Mouse (Mus musculus): ENCODE data around the gene Cdc14b. TPM values are rescaled to one million over a fixed set of nuclear protein-coding genes. Genes with fewer than 3 reads are reported as not detected.
"Not testable (repeated sequence)": the region's sequence is repeated elsewhere in the genome, so short reads cannot be mapped to it uniquely, and the experiment has no call there.

Cdc14b gene
- total RNA-seq, 2 experiments from 2014 or later, result 2.3 to 2.7 TPM

DNA sequence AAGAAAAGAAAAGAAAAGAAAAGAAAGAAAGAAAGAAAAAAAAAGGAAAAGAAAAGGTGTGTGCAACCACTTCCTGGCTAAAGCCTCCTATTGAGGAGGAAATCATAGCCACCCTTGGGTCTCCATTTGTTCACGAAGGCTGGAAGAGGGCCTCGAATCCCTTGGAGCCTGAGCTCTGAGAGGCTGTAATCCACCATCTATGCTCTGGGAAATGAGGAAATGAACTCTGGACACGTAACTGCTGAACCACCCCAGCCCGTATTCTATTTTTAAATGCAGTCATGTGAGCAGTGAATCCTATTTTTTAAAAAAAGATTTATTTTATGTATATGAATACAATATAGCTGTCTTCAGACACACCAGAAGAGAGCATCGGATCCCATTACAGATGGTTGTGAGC is 5.8 kb upstream of the Cdc14b start:
- intact Hi-C loops (cut with DNase I), result no loop called here

DNA sequence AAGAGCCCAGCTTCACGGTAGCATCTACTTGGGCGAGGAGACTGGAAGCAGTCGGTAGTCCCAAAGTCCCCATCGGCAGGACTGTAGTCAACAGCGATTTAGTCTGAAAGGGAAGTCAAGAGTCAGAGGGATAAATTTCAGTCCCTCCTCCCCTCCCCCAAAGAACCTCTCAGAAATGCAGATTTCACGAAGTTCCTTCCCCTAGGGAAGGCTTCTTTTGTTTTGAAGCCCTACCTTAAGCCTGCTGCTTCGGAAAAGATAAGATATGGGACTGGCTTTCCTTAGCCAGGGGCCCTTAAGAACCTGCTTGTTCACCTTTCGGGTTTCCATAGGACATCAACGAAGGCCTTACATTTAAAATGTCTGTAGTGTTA is 651 bp upstream of the Cdc14b start:
- DNase-seq, result no peak
- intact Hi-C loops (cut with DNase I), result no loop called here

More for the DNA sequence above, 5.8 kb upstream of the Cdc14b start:
- no peak for DNase-seq

DNA sequence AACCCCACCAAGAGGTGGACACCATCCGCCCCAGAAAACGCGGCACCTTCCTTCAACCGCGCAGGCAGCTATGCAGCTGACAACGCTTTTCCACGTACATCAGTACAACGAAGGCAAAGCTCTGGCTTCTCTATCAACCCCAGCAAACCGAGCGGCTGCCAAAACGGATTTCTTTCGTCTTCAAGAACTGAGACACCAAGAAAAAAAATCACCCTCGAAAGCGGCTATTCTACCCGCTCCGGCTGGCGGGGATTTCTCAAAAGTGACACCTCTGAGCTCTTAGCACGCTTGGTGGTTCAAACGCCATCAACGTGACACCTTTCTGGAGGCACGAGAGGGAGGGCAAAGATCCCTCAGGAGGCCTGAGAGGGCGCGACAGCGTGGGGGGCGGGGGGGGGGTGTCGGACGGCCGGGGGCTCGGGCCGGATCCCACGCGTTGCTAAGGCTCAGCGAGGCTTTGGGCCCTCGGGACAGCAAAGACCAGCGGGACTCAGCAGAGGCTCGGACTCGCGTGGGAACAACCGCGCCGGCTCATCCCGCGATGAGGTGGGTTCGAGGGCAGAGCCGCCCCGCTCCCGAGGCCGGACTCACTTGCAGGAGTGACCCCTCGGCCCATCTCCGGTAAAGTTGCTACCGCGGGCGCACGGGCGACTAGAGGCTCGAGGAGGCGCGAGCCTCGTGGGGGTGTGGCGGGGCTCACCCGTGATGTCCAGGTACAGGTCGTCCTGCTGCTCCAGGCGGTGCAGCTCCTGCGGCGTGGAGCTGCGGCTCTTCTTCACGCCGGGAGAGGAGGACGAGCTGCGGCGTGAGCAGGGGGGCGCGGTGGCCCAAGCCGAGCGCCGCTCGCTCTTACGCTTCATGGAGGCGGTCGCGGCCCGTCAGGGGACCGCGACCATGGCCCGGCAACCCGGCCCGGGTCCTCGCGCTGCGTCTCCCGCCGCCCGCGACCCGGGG is 922 bp downstream of the Cdc14b start:
- intact Hi-C loops (cut with DNase I), result no loop called here
- peak; percentile 13 for DNase-seq

DNA sequence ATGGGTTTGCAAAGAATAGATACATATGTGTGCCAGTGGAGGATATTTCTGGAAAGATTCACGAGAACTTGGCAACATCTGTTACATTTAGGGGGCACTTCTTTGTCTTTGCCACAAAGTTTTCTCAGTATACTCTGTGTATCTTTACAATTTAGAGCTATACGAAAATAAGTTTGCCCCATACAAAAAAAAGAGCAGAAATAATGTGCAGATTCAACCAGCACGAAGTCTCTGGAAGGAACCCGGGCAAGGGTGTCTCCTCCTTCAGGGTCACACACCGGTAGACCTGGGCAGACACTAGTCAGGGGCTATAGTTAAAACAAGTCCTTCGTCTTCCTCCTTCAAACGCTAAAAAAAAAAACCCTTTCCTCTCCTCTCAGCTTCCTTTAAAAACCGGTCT is 1.7 kb downstream of the Cdc14b start:
- no peak for DNase-seq
- intact Hi-C loops (cut with DNase I), result no loop called here

DNA sequence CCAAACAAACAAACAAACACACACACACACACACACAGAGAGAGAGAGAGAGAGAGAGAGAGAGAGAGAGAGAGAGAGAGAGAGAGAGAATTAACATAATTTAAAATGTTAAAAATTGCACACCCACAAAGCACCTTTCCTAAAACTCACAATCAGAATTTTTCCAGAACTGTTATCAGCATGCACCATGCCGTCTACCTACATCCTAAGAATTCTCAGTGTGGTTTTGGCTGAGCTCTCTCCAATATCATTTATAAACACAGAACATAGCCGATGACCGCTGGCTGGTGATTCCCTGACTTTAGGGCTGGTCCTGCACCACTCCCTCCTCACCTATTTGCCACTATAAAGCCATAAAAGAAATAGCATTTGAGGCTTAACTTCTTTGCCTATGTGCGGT is 6.7 kb downstream of the Cdc14b start:
- no peak for DNase-seq
- intact Hi-C loops (cut with DNase I), result no loop called here

DNA sequence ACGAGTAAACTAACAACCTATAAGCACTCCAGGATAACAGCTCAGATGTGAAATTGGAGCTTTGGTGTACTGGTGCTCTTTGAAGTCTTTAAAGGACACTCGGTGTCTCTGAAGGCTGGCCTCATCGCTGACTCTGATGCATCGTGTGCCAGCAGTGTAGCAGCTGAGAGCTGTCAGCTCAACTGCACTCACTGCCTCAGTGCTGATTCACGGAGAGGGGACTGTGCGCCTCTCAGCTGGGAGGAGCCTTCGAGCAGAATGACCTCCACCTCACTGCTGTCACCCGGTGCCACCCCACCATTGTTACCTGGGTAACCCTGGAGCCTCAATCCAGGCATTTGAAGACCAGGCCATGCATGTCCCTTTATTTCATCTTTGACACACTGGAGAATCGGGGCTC is 7.9 kb downstream of the Cdc14b start:
- intact Hi-C loops (cut with DNase I), result no loop called here

DNA sequence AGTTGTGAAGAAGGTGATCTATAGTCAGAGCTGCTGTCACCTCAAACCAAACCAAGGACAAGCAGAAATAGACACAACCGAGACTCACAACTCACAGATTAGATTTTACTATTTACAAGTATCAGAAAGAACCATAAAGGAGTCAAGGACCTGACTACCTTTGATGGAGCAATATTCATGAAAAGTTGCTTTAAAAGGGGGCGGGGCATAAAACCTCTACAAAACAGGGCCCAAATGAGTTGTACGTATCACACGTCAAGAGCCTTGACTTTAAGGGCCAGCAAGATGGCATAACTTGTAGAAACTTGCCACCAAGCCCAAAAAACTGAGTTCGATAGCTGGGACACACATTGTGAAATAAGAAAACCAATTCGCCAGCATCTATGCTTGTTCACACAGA is 10.5 kb downstream of the Cdc14b start:
- intact Hi-C loops (cut with DNase I), result no loop called here
- no peak for DNase-seq

More for the DNA sequence above, 7.9 kb downstream of the Cdc14b start:
- DNase-seq, result no peak

DNA sequence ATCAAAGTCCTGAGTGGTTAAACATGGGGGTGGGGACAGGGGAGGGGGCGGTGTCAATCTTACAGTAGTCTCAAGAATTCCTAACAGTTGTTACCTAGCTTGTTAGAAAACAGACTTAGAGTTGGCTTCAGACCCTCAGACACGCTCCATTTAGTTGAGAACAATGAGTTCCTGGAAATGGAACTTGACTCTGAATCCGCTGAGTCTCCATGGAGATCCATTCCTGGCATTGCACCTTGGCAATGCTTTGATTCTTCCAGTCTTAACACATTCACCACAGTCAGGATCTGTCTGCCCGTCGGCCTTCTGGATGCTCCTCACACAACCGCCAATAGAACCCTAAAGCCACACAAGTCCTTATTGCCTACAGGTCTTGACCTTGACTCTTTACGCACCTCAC is 15.2 kb downstream of the Cdc14b start:
- intact Hi-C loops (cut with DNase I), result no loop called here
- DNase-seq, result no peak

DNA sequence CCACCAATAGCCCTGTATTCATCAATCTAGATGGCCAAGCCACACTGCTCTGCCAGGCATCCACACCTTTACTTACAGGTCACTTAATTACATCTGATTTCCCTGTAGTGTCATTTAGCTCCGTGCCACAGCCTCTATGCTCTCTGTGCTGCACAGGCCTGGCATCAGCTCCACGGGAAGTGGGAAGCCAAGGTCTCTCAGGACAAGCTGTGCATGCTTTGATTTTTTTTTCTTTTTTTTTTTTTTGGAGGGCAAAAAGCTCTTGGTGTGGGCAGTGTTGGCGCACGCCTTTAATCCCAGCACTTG is 16.6 kb downstream of the Cdc14b start:
- DNase-seq, result peak; percentile 20
- intact Hi-C loops (cut with DNase I), result no loop called here

DNA sequence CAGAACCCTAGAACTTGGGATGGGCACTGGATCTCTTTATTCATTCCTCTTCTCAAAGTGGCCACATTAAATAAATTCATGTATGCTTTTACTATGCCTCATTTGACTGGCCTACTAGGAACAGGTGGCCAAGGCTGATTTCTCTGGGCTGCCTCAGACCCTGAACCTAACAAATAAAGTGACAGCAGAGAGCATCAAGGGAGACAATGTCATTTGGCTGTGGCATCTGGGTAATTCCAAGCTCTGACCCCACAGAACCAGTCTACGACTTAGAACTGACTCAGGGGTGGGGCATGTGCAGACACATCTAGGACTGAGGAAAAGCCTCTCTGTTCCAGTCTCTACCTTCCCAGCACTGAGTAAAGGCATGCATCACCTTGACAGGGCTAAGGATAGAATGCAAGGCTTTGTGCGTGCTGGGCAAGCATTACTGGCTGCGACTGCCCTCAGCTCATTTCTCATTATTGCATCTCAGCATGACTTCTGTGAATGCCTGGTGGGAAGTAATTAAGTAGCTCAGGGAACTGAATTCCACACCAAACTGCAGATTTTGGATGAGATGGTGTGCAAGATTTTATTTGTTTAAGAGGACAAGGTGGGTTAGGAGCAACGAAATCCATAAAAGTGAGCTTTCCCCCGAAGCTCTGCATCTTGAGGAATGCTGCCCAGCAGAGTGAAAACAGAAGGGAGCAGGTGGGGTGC is 17.1 kb downstream of the Cdc14b start:
- intact Hi-C loops (cut with DNase I), result no loop called here
- DNase-seq, result no peak

DNA sequence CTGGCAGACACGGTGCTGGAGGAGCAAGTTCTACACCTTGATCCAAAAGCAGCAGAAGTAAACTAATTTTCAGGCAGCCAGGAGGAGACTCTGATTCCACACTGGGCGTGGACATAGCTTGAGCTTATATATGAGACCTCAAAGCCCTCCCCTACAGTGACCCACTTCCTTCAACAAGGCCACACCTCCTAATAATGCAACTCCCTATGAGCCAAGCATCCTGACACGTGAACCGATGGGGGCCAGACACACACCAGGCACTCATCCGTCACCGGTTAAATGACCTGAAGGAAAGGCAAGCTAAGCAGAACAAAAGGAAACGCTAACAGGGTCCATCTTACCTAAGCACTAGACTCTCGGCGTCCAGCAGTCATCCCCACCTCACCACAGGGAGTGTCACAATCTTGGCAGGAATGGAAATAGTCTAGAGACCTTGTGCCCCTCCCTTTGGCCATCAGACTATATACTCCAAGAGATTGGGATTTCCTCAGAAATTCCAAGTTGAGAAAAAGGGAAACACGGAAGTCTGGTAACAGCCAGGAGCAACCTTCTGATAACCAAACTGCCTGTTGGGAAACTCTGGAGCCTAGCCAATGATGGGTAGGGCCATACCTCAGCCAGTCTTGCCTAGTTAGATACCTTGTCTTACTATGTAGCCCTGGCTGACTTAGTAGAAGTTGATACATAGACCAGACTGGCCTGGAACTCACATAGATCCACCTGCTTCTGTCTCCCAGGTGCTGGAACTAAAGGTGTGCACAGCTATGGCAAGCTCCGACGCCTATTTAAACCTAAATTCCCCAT is 17.9 kb downstream of the Cdc14b start:
- DNase-seq, result no peak
- intact Hi-C loops (cut with DNase I), result no loop called here

DNA sequence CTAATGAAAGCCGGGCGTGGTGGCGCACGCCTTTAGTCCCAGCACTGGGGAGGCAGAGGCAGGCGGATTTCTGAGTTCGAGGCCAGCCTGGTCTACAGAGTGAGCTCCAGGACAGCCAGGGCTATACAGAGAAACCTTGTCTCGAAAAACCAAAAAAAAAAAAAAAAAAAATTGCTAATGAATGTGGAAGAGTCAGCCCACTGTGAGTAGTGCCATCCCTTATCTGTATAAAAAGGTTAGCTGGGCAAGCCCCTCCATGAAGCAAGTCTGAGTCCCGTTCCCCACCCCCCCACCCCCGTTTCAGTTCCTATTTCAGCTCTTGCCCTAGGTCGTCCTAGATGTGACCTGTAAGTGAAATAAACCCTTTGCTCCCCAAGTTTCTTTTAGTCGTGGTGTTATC is 20.9 kb downstream of the Cdc14b start:
- intact Hi-C loops (cut with DNase I); DNase-seq: not testable (repeated sequence)

DNA sequence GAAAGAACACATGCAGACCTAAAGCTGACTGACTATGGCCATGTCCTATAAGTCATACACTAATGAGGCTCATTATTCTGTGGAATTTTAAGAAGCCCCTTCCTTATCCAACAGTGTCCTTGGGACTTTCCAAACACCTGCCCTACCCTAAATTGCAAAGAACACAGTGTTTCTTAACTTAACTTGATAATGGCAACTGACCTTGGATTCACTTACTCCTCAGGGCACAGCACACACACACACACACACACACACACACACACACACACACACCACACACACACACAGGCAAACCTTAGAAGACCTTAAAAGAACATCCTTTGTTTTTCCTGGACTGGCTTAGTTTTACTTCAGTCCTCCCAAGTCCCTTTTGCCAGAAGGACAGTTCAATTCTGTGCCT is 21.4 kb downstream of the Cdc14b start:
- intact Hi-C loops (cut with DNase I), result no loop called here
- no peak for DNase-seq

DNA sequence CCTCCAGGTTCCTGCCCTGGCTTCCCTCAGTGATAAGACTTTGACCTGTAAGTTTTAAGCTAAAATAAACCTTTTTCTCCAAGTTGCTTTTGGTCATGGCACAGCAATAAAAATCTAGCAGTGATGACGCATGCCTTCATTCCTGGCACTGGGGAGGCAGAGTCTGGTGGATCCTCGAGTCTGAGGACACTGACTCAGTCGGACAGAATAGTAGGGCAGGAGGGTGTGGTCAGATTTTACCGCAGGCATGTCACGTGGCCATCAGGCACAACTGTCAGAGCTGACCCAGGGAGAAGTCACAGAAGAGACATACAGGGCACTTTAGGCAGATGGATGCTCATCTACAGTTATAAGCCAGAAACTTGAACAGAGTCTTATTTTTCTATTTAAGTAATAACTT is 22.9 kb downstream of the Cdc14b start:
- intact Hi-C loops (cut with DNase I), result no loop called here
- DNase-seq, result no peak

DNA sequence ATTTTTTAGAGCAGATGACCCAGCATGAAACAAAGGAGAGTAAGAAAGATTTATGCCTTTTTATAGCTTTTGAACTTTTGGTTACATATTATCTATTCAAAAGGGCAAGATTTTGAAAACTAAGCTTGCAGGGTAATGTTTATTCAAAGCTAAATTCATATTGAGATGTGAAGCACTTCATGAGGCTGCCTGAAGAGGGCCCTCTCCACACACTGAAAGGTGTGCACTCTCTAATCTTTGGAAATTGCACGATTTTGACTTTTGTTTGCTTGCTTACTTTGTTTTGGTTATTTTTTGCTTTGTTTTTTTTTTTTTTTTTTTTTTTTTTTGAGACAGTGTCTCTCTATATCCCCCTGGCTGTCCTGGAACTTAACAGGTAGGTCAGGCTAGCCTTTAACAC is 24.7 kb downstream of the Cdc14b start:
- peak; percentile 30 for DNase-seq
- intact Hi-C loops (cut with DNase I), result loop anchor here (2.0 kb wide), 1 partner anchor 54 kb away; no protein-coding TSS in a partner anchor

DNA sequence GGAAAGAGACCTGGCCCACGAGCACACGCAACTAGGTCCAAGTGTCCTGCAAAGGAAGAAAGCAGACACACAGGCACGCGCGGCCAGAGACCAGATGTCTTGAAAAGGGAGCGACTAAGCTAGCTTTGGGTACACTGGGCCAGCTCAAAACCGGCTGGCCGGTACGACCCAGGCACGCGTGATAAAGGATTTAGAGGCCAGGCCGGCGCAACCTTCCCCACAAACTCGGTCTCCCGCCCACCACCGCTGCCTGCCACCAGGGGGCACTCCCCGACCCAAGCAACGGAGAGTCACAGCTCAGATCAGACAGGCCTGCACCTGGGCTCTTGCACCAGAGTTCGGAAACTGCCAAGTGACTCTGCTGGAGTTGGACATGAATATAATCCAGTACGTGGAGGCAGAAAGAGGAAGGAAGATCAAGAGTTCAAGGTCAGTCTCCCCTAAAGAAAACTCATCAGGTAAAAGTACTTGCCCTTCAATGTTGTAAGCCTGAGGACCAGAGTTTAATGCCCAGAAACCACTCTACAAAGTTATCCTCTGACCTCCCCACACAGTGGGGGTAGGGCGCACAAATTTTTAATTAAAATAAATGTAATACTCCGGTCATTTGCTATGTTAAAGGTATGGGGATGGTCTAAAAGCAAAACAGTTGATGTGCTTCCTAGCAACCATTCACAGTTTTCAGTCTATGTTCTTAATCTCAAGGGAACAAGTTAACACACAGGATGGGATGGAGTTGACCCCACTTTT is 26.1 kb downstream of the Cdc14b start:
- DNase-seq, result peak; percentile 86
- intact Hi-C loops (cut with DNase I), result loop anchor here (10.0 kb wide), 1 partner anchor 186 kb away; the partner anchor contains the start of gene Cdk20

DNA sequence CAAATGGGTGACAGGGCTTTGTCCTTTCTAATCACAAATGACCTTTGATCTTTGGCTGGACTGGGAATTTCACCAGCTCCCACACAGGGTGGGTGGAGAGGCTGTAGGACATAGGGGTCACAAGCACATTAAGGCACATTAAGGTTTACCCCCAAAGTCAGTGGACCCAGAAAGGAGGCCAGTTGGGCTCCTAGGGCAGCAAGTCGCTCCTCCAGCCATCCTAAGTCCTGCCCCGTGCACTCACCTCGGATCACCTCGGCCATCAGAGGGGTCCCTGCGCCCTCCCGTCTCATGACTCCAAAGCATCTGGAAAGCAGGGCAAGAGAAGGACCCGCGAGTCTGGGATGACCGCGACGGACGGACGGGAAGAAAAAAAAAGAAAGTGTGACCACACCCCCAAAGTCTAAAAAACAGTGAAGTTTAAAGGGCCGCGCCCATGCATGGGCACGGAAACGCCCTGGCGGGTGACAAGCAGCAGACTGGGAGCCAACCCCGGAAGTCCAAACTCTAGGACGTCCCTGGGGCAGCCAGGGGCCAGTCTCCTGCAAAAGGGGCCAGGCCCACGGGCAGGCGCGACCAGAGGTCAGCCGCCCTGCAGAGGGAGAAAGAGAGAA is 26.8 kb downstream of the Cdc14b start:
- DNase-seq, result peak; percentile 6
- intact Hi-C loops (cut with DNase I), result loop anchor here (10.0 kb wide), 1 partner anchor 187 kb away; the partner anchor contains the start of gene Cdk20

DNA sequence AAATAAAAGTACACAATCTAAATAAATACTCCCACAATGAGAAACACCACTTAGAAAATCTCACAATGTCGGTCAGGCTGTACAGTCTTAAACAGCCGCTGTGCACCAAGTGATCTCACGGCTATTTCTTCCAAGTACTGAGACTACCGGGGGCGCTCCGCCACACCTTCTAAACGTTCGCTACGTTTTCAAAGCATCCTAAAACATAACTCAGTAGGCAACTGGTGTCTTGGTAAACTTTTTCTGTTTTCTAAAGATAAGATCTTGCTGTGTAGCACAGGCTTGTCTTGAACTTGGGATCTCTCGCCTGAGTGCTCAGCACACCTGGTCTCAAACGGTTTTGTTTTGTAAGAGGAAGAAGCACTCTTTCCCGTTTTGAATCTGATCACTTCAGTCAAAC is 29.0 kb downstream of the Cdc14b start:
- no peak for DNase-seq
- intact Hi-C loops (cut with DNase I), result loop anchor here (10.0 kb wide), 1 partner anchor 189 kb away; the partner anchor contains the start of gene Cdk20

DNA sequence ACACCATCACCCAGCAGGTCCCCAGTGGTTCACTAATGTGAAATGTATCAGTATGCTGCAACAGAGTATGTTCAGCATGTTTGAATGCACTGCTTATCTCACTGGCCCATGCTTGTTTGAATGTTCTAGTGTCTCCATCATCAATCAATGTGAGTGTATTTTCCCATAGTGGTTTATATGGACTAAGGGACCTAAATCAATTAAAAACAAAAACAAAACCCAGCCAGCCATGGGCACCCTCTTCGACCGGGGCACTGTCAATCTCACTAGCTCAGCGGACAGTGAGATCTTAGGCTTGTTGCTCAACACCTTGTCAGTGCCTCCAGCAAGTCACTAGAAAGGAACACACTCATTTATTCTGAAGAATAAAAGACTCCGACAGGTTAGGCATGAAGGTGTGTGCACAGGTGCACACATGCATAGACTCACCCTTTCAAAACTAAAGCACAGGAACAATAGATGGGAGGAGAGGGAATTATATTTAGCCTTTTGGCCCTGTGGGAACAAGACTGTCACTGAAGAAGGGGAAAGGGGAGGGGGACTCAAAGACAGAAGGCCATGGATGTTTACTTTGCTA is 30.3 kb downstream of the Cdc14b start:
- no peak for DNase-seq
- intact Hi-C loops (cut with DNase I), result loop anchor here (10.0 kb wide), 1 partner anchor 190 kb away; the partner anchor contains the start of gene Cdk20
